Mouse (Mus musculus) liver, adult 2 months (tissue): ENCODE results near the gene Mab21l1.

ENCODE experiments used
- CTCF ChIP-seq: fragments of 200-500 bp; IDR thresholded peaks from 2 replicates; pipeline ENCODE4 v1.5.1; 2011; ENCODE audit warnings: low read depth, low read length, control low read depth
- POLR2A ChIP-seq: fragments of 200-500 bp; IDR thresholded peaks from 2 replicates; pipeline ENCODE4 v1.6.1; 2011; ENCODE audit warnings: low read length, control low read depth; ENCODE audit not compliant: insufficient read depth; ENCODE audit errors: extremely low read depth

DNA sequence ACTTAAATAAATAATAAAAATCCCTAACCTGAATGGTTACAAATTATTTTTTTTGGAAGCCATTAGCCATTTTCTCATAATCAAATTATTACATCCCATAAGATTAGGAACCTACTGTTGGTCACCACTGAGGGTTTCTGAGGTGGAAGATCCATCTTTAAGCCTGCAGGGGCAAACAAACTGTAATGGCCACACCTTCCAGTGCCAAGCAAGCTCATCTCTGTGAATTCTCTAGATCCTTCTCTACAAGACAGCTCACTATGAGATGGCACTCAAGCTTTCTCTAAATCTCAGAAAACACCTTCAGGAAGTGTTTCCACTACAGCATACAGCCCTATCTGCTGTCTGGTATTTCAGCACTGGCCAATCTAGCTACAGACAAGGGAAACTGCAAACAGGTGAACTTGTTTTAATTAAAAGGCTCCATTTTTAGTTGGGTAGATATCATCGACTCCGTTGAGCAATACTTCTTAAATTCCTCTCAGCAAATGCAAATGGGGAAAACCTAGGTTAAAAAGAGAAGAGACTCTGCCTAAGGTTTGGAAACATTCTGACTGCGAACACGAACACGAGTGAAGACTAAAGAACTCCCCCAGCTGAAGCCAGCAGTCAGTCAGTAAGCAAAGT is 768 bp upstream of the Mab21l1 start:
- TF ChIP-seq CTCF (no peak), POLR2A (no peak)
